Mouse (Mus musculus) myocyte (in vitro differentiated cells): ENCODE results near the gene Unc13c. TPM values are rescaled to one million over a fixed set of nuclear protein-coding genes. Genes with fewer than 3 reads are reported as not detected.

ENCODE experiments used
- H3K27me3 ChIP-seq: one replicate; pipeline ENCODE4 v1.6.1; 2011; ENCODE audit not compliant: control insufficient read depth, insufficient read depth, insufficient read length
- H3K36me3 ChIP-seq: one replicate; pipeline ENCODE4 v1.6.1; 2011; ENCODE audit not compliant: control insufficient read depth, insufficient read depth
- H3K4me2 ChIP-seq: one replicate; pipeline ENCODE4 v1.6.1; 2011; ENCODE audit warnings: low read depth, control low read depth
- H3K4me3 ChIP-seq: one replicate; pipeline ENCODE4 v1.5.1; 2011; ENCODE audit warnings: mild to moderate bottlenecking, control low read depth, moderate library complexity
- H3K79me2 ChIP-seq: one replicate; pipeline ENCODE4 v1.6.1; 2011; ENCODE audit not compliant: control insufficient read depth, insufficient read depth
- H3ac ChIP-seq: one replicate; pipeline ENCODE4 v1.6.1; 2011; ENCODE audit not compliant: control insufficient read depth, insufficient read length
- CEBPB ChIP-seq: IDR thresholded peaks from 2 replicates; pipeline ENCODE4 v1.6.1; 2011; ENCODE audit warnings: mild to moderate bottlenecking, moderate library complexity; ENCODE audit not compliant: poor library complexity, insufficient read depth, severe bottlenecking
- E2F4 ChIP-seq: IDR thresholded peaks from one replicate; pipeline ENCODE4 v1.6.1; 2011; ENCODE audit warnings: mild to moderate bottlenecking, control low read depth, moderate library complexity; ENCODE audit not compliant: insufficient read depth
- MAX ChIP-seq: IDR thresholded peaks from one replicate; pipeline ENCODE4 v1.6.1; 2011; ENCODE audit warnings: low read depth, mild to moderate bottlenecking, control low read depth
- MYOD1 ChIP-seq, 3 experiments: IDR thresholded peaks; one replicate each; pipeline ENCODE4 v1.6.1; 2011; ENCODE audit warnings: control low read depth in 2 of 3, low read depth in 2 of 3, mild to moderate bottlenecking in 2 of 3, moderate library complexity in 1 of 3; ENCODE audit not compliant: insufficient read length in 2 of 3, control insufficient read depth in 1 of 3
- MYOG ChIP-seq, 3 experiments: IDR thresholded peaks; one replicate each; pipeline ENCODE4 v1.6.1; 2011; ENCODE audit warnings: control low read depth in 2 of 3, low read depth in 2 of 3, mild to moderate bottlenecking in 2 of 3; ENCODE audit not compliant: insufficient read length in 2 of 3, control insufficient read depth in 1 of 3, insufficient read depth in 1 of 3
- POLR2A ChIP-seq: IDR thresholded peaks from one replicate; pipeline ENCODE4 v1.6.1; 2011; ENCODE audit warnings: low read depth, mild to moderate bottlenecking, control low read depth, moderate library complexity; ENCODE audit not compliant: insufficient read length
- POLR2AphosphoS2 ChIP-seq: IDR thresholded peaks from one replicate; pipeline ENCODE4 v1.6.1; 2011; ENCODE audit warnings: low read depth, control low read depth; ENCODE audit not compliant: insufficient read length
- REST ChIP-seq: IDR thresholded peaks from one replicate; pipeline ENCODE4 v1.6.1; 2011; ENCODE audit warnings: mild to moderate bottlenecking, control low read depth, moderate library complexity; ENCODE audit not compliant: insufficient read depth, insufficient read length
- SRF ChIP-seq: IDR thresholded peaks from one replicate; pipeline ENCODE4 v1.6.1; 2011; ENCODE audit warnings: low read depth; ENCODE audit not compliant: control insufficient read depth, insufficient read length
- TCF12 ChIP-seq: IDR thresholded peaks from one replicate; pipeline ENCODE4 v1.6.1; 2011; ENCODE audit warnings: mild to moderate bottlenecking, control low read depth; ENCODE audit not compliant: poor library complexity, insufficient read depth, severe bottlenecking
- TCF3 ChIP-seq: IDR thresholded peaks from one replicate; pipeline ENCODE4 v1.6.1; 2011; ENCODE audit warnings: low read depth, control low read depth; ENCODE audit not compliant: insufficient read length
- USF1 ChIP-seq: IDR thresholded peaks from one replicate; pipeline ENCODE4 v1.6.1; 2011; ENCODE audit warnings: low read depth, mild to moderate bottlenecking, control low read depth, moderate library complexity
- polyA plus RNA-seq: library from polyadenylated mRNA; unstranded; fragments of >200 nt; fragmentation: generic; extraction: Trizol; gene quantifications from one replicate; pipeline ENCODE4 v1.2.1, GENCODE M21; 2012; ENCODE audit warnings: missing spikeins

Gene Unc13c
- polyA plus RNA-seq, 1 experiment, result 0.02 TPM

GRCm38 (mm10) chr9:73987236-73987635 lies 18.5 kb upstream of the Unc13c start:
- H3K27me3 ChIP-seq, result no peaks in the 10 kb centered on the region
- H3K36me3 ChIP-seq, result no peaks in the 10 kb centered on the region
- no peak overlapping the region for H3K4me3 ChIP-seq
- TF ChIP-seq REST (no peak), MYOD1 (IDR thresholded peaks at IDR 0.05; ENCODE audit: control insufficient read depth in 1 of 3, insufficient read length in 2 of 3, low read depth in 2 of 3) (no peak), CEBPB (no peak), TCF12 (no peak), POLR2A (no peak), MYOG (IDR thresholded peaks at IDR 0.05; ENCODE audit: control insufficient read depth in 1 of 3, insufficient read depth in 1 of 3, insufficient read length in 2 of 3, low read depth in 2 of 3) (no peak), MAX (no peak), USF1 (no peak), E2F4 (no peak), SRF (no peak)
- H3ac ChIP-seq, result no peak overlapping the region
- H3K79me2 ChIP-seq, result no peaks in the 10 kb centered on the region
- H3K4me2 ChIP-seq, result no peak overlapping the region

GRCm38 (mm10) chr9:73982597-73983344 lies 14.0 kb upstream of the Unc13c start:
- Histone ChIP-seq H3K36me3 (no peaks in the 10 kb centered on the region), H3ac (no peak overlapping the region), H3K4me3 (no peak overlapping the region), H3K27me3 (no peaks in the 10 kb centered on the region), H3K4me2 (no peak overlapping the region), H3K79me2 (no peaks in the 10 kb centered on the region)
- TF ChIP-seq MAX, result no peak
- TF ChIP-seq TCF3, result no peak
- TF ChIP-seq E2F4, result no peak
- no peak for TF ChIP-seq CEBPB
- TF ChIP-seq USF1, result no peak
- TF ChIP-seq TCF12, result no peak
- no peak for TF ChIP-seq SRF
- no peak for TF ChIP-seq POLR2A
- no peak for TF ChIP-seq MYOG (IDR thresholded peaks at IDR 0.05; ENCODE audit: control insufficient read depth in 1 of 3, insufficient read depth in 1 of 3, insufficient read length in 2 of 3, low read depth in 2 of 3)
- no peak for TF ChIP-seq POLR2AphosphoS2
- TF ChIP-seq REST, result no peak
- TF ChIP-seq MYOD1 (IDR thresholded peaks at IDR 0.05; ENCODE audit: control insufficient read depth in 1 of 3, insufficient read length in 2 of 3, low read depth in 2 of 3), result no peak

- no peak for TF ChIP-seq SRF
- no peak for TF ChIP-seq TCF3
- TF ChIP-seq USF1, result no peak
- no peak for TF ChIP-seq POLR2AphosphoS2
- TF ChIP-seq E2F4, result no peak
- no peak for TF ChIP-seq MYOG (IDR thresholded peaks at IDR 0.05; ENCODE audit: control insufficient read depth in 1 of 3, insufficient read depth in 1 of 3, insufficient read length in 2 of 3, low read depth in 2 of 3)
- TF ChIP-seq REST, result no peak
- TF ChIP-seq POLR2A, result no peak
- no peak for TF ChIP-seq TCF12
- no peak for TF ChIP-seq MAX
- no peak for TF ChIP-seq CEBPB
- no peak for TF ChIP-seq MYOD1 (IDR thresholded peaks at IDR 0.05; ENCODE audit: control insufficient read depth in 1 of 3, insufficient read length in 2 of 3, low read depth in 2 of 3)
- H3K27me3 ChIP-seq, result no peaks in the 10 kb centered on the region
- no peak overlapping the region for H3K4me3 ChIP-seq
- H3K36me3 ChIP-seq, result no peaks in the 10 kb centered on the region
- H3K79me2 ChIP-seq, result no peaks in the 10 kb centered on the region
- no peak overlapping the region for H3K4me2 ChIP-seq
- H3ac ChIP-seq, result no peak overlapping the region
These were observed 3.7 kb upstream of the Unc13c start for GRCm38 (mm10) chr9:73972327-73972988.

- no peaks in the 10 kb centered on the region for H3K79me2 ChIP-seq
- TF ChIP-seq E2F4, result no peak
- no peak for TF ChIP-seq MAX
- TF ChIP-seq MYOD1 (IDR thresholded peaks at IDR 0.05; ENCODE audit: control insufficient read depth in 1 of 3, insufficient read length in 2 of 3, low read depth in 2 of 3), result peak in 2 of 3 experiments; percentile 54 to 65
- no peak for TF ChIP-seq SRF
- no peaks in the 10 kb centered on the region for H3K36me3 ChIP-seq
- no peak overlapping the region for H3ac ChIP-seq
- no peaks in the 10 kb centered on the region for H3K27me3 ChIP-seq
- no peak overlapping the region for H3K4me3 ChIP-seq
- no peak overlapping the region for H3K4me2 ChIP-seq
These were observed 2.0 kb upstream of the Unc13c start for GRCm38 (mm10) chr9:73970717-73971116.

- no peaks in the 10 kb centered on the region for H3K79me2 ChIP-seq
- no peaks in the 10 kb centered on the region for H3K36me3 ChIP-seq
- no peak overlapping the region for H3K4me3 ChIP-seq
- H3K4me2 ChIP-seq, result no peak overlapping the region
- TF ChIP-seq CEBPB, result no peak
- no peak overlapping the region for H3ac ChIP-seq
- H3K27me3 ChIP-seq, result no peaks in the 10 kb centered on the region
These were observed 3.3 kb downstream of the Unc13c start for GRCm38 (mm10) chr9:73965322-73965915.
